Mouse (Mus musculus) hindbrain, embryonic 15.5 days (tissue): ENCODE results near the gene Chd1. TPM values are rescaled to one million over a fixed set of nuclear protein-coding genes. Genes with fewer than 3 reads are reported as not detected.
"Not testable (repeated sequence)": the region's sequence is repeated elsewhere in the genome, so short reads cannot be mapped to it uniquely, and the experiment has no call there.

Source experiments
- ATAC-seq: fragments of 200-750 bp; cut with Nextera tagmentation; 2 replicates; pipeline ENCODE4 v1.8.0; 2017; ENCODE audit warnings: low read depth, moderate number of reproducible peaks, moderate TSS enrichment; ENCODE audit not compliant: low FRiP score
- H3K27ac ChIP-seq: fragments of 300-500 bp; sonication (generic); replicated peaks from 2 replicates; pipeline ENCODE4 v1.5.1; 2015; ENCODE audit warnings: mild to moderate bottlenecking, inconsistent platforms
- H3K27me3 ChIP-seq: fragments of 300-500 bp; sonication (generic); 2 replicates; pipeline ENCODE4 v1.6.1; 2015; ENCODE audit warnings: control low read depth, inconsistent platforms
- H3K36me3 ChIP-seq: fragments of 300-500 bp; sonication (generic); 2 replicates; pipeline ENCODE4 v1.6.1; 2015; ENCODE audit warnings: control low read depth, inconsistent platforms
- H3K4me1 ChIP-seq: fragments of 300-500 bp; sonication (generic); replicated peaks from 2 replicates; pipeline ENCODE4 v1.6.1; 2015; ENCODE audit warnings: control low read depth, inconsistent platforms
- H3K4me2 ChIP-seq: fragments of 300-500 bp; sonication (generic); 2 replicates; pipeline ENCODE4 v1.6.1; 2015; ENCODE audit warnings: moderate library complexity, mild to moderate bottlenecking, inconsistent platforms
- H3K4me3 ChIP-seq: fragments of 300-500 bp; sonication (generic); 2 replicates; pipeline ENCODE4 v1.5.1; 2015; ENCODE audit warnings: mild to moderate bottlenecking, inconsistent platforms
- H3K9ac ChIP-seq: fragments of 300-500 bp; sonication (generic); 2 replicates; pipeline ENCODE4 v1.6.1; 2015; ENCODE audit warnings: inconsistent platforms
- H3K9me3 ChIP-seq: fragments of 300-500 bp; sonication (generic); 2 replicates; pipeline ENCODE4 v1.6.1; 2016; ENCODE audit warnings: control low read depth, inconsistent platforms
- WGBS: fragments of 180-500 bp; shearing (Covaris S2); methylation state at CpG from one replicate; pipeline ENCODE4 v1.1.7; 2015; 5-methylcytosine and 5-hydroxymethylcytosine counted together
- polyA plus RNA-seq: library from polyadenylated mRNA; unstranded; fragments of >200 nt; fragmentation: Nextera tagmentation; extraction: Ambion mirVana; gene quantifications from 2 replicates; pipeline ENCODE4 v1.2.1, GENCODE M21; 2015

Gene Chd1
- polyA plus RNA-seq, 1 experiment from 2014 or later: 16.6 TPM

- Histone ChIP-seq H3K36me3 (peaks cover 9% of the 10 kb centered on the region), H3K4me2 (peak overlapping the region; percentile 79), H3K9me3 (no peaks in the 10 kb centered on the region), H3K27ac (peak overlapping the region; percentile 92), H3K4me1 (peaks cover 31% of the 10 kb centered on the region), H3K27me3 (no peaks in the 10 kb centered on the region), H3K9ac (peak overlapping the region; percentile 75), H3K4me3 (peak overlapping the region; percentile 80)
- 5% methylated on average over 12 of the region's 12 CpGs for WGBS
- no peak; the same call in 1 of the 2 replicates for ATAC-seq
These were observed 651 bp upstream of the Chd1 start for GRCm38 (mm10) chr17:15704158-15704474.

GRCm38 (mm10) chr17:15705303-15706284 is 827 bp downstream of the Chd1 start:
- Histone ChIP-seq H3K9ac (peak overlapping the region; percentile 75), H3K4me3 (peak overlapping the region; percentile 80), H3K27ac (peak overlapping the region; percentile 92), H3K36me3 (peaks cover 9% of the 10 kb centered on the region), H3K4me1 (peaks cover 32% of the 10 kb centered on the region), H3K9me3 (no peaks in the 10 kb centered on the region), H3K27me3 (no peaks in the 10 kb centered on the region), H3K4me2 (peak overlapping the region; percentile 79)
- under 1% methylated on average over 74 of the region's 89 CpGs for WGBS
- ATAC-seq: peak; percentile 65

GRCm38 (mm10) chr17:15714507-15714906 is 9.7 kb downstream of the Chd1 start:
- WGBS: 86% methylated on average over 4 of the region's 4 CpGs
- Histone ChIP-seq H3K9me3 (no peaks in the 10 kb centered on the region), H3K27me3 (no peaks in the 10 kb centered on the region), H3K36me3 (no peaks in the 10 kb centered on the region), H3K4me2 (no peak overlapping the region), H3K9ac (no peak overlapping the region), H3K4me1 (peaks cover 14% of the 10 kb centered on the region), H3K4me3 (no peak overlapping the region), H3K27ac (no peak overlapping the region)
- ATAC-seq: no peak

- Histone ChIP-seq H3K27me3 (no peaks in the 10 kb centered on the region), H3K9ac (no peak overlapping the region), H3K36me3 (no peaks in the 10 kb centered on the region), H3K4me3 (no peak overlapping the region), H3K27ac (no peak overlapping the region), H3K4me1 (peaks cover 14% of the 10 kb centered on the region), H3K4me2 (no peak overlapping the region), H3K9me3 (no peaks in the 10 kb centered on the region)
- 73% methylated on average over 3 of the region's 3 CpGs for WGBS
- 0 out of 2 replicates have a peak, but pooled peaks have one; percentile 62 for ATAC-seq
These were observed 10.5 kb downstream of the Chd1 start for GRCm38 (mm10) chr17:15715013-15715902.

GRCm38 (mm10) chr17:15715940-15716339 is 11.2 kb downstream of the Chd1 start:
- Histone ChIP-seq H3K4me3 (no peak overlapping the region), H3K9ac (no peak overlapping the region), H3K27me3 (no peaks in the 10 kb centered on the region), H3K4me2 (no peak overlapping the region), H3K36me3 (no peaks in the 10 kb centered on the region), H3K4me1 (peaks cover 14% of the 10 kb centered on the region), H3K9me3 (no peaks in the 10 kb centered on the region), H3K27ac (no peak overlapping the region)
- 0 out of 2 replicates have a peak, but pooled peaks have one; percentile 42 for ATAC-seq
- 80% methylated on average over 3 of the region's 3 CpGs for WGBS

GRCm38 (mm10) chr17:15720841-15721240 is 16.1 kb downstream of the Chd1 start:
- no peaks in the 10 kb centered on the region for H3K4me1 ChIP-seq
- peaks cover 5% of the 10 kb centered on the region for H3K36me3 ChIP-seq
- no peak for ATAC-seq
- no peak overlapping the region for H3K4me2 ChIP-seq
- no peaks in the 10 kb centered on the region for H3K9me3 ChIP-seq
- no peak overlapping the region for H3K4me3 ChIP-seq
- 97% methylated on average over 3 of the region's 3 CpGs for WGBS
- H3K27me3 ChIP-seq: no peaks in the 10 kb centered on the region
- no peak overlapping the region for H3K9ac ChIP-seq
- no peak overlapping the region for H3K27ac ChIP-seq

- H3K27ac ChIP-seq: no peak overlapping the region
- WGBS: 84% methylated on average over 1 of the region's 1 CpGs
- no peaks in the 10 kb centered on the region for H3K4me1 ChIP-seq
- H3K27me3 ChIP-seq: no peaks in the 10 kb centered on the region
- no peak overlapping the region for H3K9ac ChIP-seq
- ATAC-seq: no peak
- no peak overlapping the region for H3K4me3 ChIP-seq
- H3K4me2 ChIP-seq: no peak overlapping the region
- H3K36me3 ChIP-seq: peaks cover 27% of the 10 kb centered on the region
- no peaks in the 10 kb centered on the region for H3K9me3 ChIP-seq
These were observed 18.5 kb downstream of the Chd1 start for GRCm38 (mm10) chr17:15723291-15723690.

- H3K27ac ChIP-seq, ATAC-seq, H3K4me1 ChIP-seq: not testable (repeated sequence)
These were observed 19.2 kb downstream of the Chd1 start for GRCm38 (mm10) chr17:15723866-15724475.

GRCm38 (mm10) chr17:15731706-15732105 is 26.9 kb downstream of the Chd1 start:
- no peaks in the 10 kb centered on the region for H3K9me3 ChIP-seq
- no peaks in the 10 kb centered on the region for H3K4me1 ChIP-seq
- no peak overlapping the region for H3K27ac ChIP-seq
- H3K4me2 ChIP-seq: no peak overlapping the region
- ATAC-seq: no peak
- 74% methylated on average over 5 of the region's 5 CpGs for WGBS
- no peak overlapping the region for H3K4me3 ChIP-seq
- H3K36me3 ChIP-seq: peaks cover 62% of the 10 kb centered on the region
- no peaks in the 10 kb centered on the region for H3K27me3 ChIP-seq
- no peak overlapping the region for H3K9ac ChIP-seq

More at GRCm38 (mm10) chr17:15723866-15724475, 19.2 kb downstream of the Chd1 start:
- not testable (repeated sequence) for H3K9ac ChIP-seq, H3K9me3 ChIP-seq, H3K4me3 ChIP-seq, H3K4me2 ChIP-seq, H3K27me3 ChIP-seq
- WGBS: 89% methylated on average over 4 of the region's 5 CpGs
- H3K36me3 ChIP-seq: peaks cover 27% of the 10 kb centered on the region

GRCm38 (mm10) chr17:15737346-15737917 is 32.7 kb downstream of the Chd1 start:
- 91% methylated on average over 10 of the region's 10 CpGs for WGBS

GRCm38 (mm10) chr17:15741836-15742235 is 37.1 kb downstream of the Chd1 start:
- ATAC-seq: no peak
- 94% methylated on average over 8 of the region's 8 CpGs for WGBS
- H3K27ac ChIP-seq: no peak overlapping the region
- peaks cover 46% of the 10 kb centered on the region for H3K36me3 ChIP-seq
- no peaks in the 10 kb centered on the region for H3K4me1 ChIP-seq
- H3K4me3 ChIP-seq: no peak overlapping the region
- no peaks in the 10 kb centered on the region for H3K27me3 ChIP-seq
- H3K9ac ChIP-seq: no peak overlapping the region
- H3K9me3 ChIP-seq: no peaks in the 10 kb centered on the region
- no peak overlapping the region for H3K4me2 ChIP-seq

More at GRCm38 (mm10) chr17:15737346-15737917, 32.7 kb downstream of the Chd1 start:
- no peak for ATAC-seq
- H3K36me3 ChIP-seq: peaks cover 53% of the 10 kb centered on the region
- no peak overlapping the region for H3K9ac ChIP-seq
- no peaks in the 10 kb centered on the region for H3K27me3 ChIP-seq
- H3K27ac ChIP-seq: no peak overlapping the region
- H3K4me3 ChIP-seq: no peak overlapping the region
- no peaks in the 10 kb centered on the region for H3K4me1 ChIP-seq
- no peak overlapping the region for H3K4me2 ChIP-seq
- no peaks in the 10 kb centered on the region for H3K9me3 ChIP-seq
